Mouse (Mus musculus) midbrain, embryonic 13.5 days (tissue): ENCODE data around the gene Scpep1. TPM values are rescaled to one million over a fixed set of nuclear protein-coding genes. Genes with fewer than 3 reads are reported as not detected.
"Not testable (repeated sequence)": the region's sequence is repeated elsewhere in the genome, so short reads cannot be mapped to it uniquely, and the experiment has no call there.

ENCODE experiments used
- ATAC-seq: fragments of 200-750 bp; cut with Nextera tagmentation; 2 replicates; pipeline ENCODE4 v1.8.0; 2017; ENCODE audit warnings: mild to moderate bottlenecking, moderate TSS enrichment, moderate library complexity
- H3K27ac ChIP-seq: fragments of 300-500 bp; sonication (generic); 2 replicates; pipeline ENCODE4 v1.5.1; 2015; ENCODE audit warnings: inconsistent platforms, mild to moderate bottlenecking, moderate library complexity
- H3K27me3 ChIP-seq: fragments of 300-500 bp; sonication (generic); 2 replicates; pipeline ENCODE4 v1.6.1; 2015; ENCODE audit warnings: mild to moderate bottlenecking, inconsistent platforms
- H3K36me3 ChIP-seq: fragments of 300-500 bp; sonication (generic); 2 replicates; pipeline ENCODE4 v1.6.1; 2015; ENCODE audit warnings: mild to moderate bottlenecking, inconsistent platforms
- H3K4me1 ChIP-seq: fragments of 300-500 bp; sonication (generic); replicated peaks from 2 replicates; pipeline ENCODE4 v1.6.1; 2015; ENCODE audit warnings: inconsistent platforms
- H3K4me2 ChIP-seq: fragments of 300-500 bp; sonication (generic); replicated peaks from 2 replicates; pipeline ENCODE4 v1.6.1; 2015; ENCODE audit warnings: moderate library complexity, mild to moderate bottlenecking, inconsistent platforms
- H3K4me3 ChIP-seq: fragments of 300-500 bp; sonication (generic); replicated peaks from 2 replicates; pipeline ENCODE4 v1.5.1; 2015; ENCODE audit warnings: mild to moderate bottlenecking, inconsistent platforms
- H3K9ac ChIP-seq: fragments of 300-500 bp; sonication (generic); replicated peaks from 2 replicates; pipeline ENCODE4 v1.6.1; 2015; ENCODE audit warnings: mild to moderate bottlenecking, inconsistent platforms
- H3K9me3 ChIP-seq: fragments of 300-500 bp; sonication (generic); 2 replicates; pipeline ENCODE4 v1.6.1; 2016; ENCODE audit warnings: mild to moderate bottlenecking, inconsistent platforms
- WGBS: fragments of 180-500 bp; shearing (Covaris S2); methylation state at CpG from one replicate; pipeline ENCODE4 v1.1.7; 2015; 5-methylcytosine and 5-hydroxymethylcytosine counted together
- polyA plus RNA-seq: library from polyadenylated mRNA; unstranded; fragments of >200 nt; fragmentation: Nextera tagmentation; extraction: Ambion mirVana; gene quantifications from 2 replicates; pipeline ENCODE4 v1.2.1, GENCODE M21; 2015

The Scpep1 gene
- polyA plus RNA-seq, 1 experiment from 2014 or later, result 27.8 TPM

GRCm38 (mm10) chr11:88890904-88891303 is 64.4 kb downstream of the Scpep1 start:
- not testable (repeated sequence) for H3K9ac ChIP-seq, H3K4me2 ChIP-seq, ATAC-seq, H3K36me3 ChIP-seq, H3K27me3 ChIP-seq, H3K4me3 ChIP-seq, H3K9me3 ChIP-seq, H3K27ac ChIP-seq, H3K4me1 ChIP-seq
- 94% methylated on average over 8 of the region's 11 CpGs for WGBS

GRCm38 (mm10) chr11:88888996-88889395 is 66.3 kb downstream of the Scpep1 start:
- no peak for ATAC-seq
- Histone ChIP-seq H3K27me3 (no peaks in the 10 kb centered on the region), H3K36me3 (no peaks in the 10 kb centered on the region), H3K4me2 (no peak overlapping the region), H3K9me3 (no peaks in the 10 kb centered on the region), H3K27ac (no peak overlapping the region), H3K4me1 (no peaks in the 10 kb centered on the region), H3K9ac (no peak overlapping the region), H3K4me3 (no peak overlapping the region)
- 84% methylated on average over 2 of the region's 2 CpGs for WGBS

GRCm38 (mm10) chr11:88884376-88885065 is 70.7 kb downstream of the Scpep1 start:
- no peak overlapping the region for H3K4me2 ChIP-seq
- 69% methylated on average over 8 of the region's 8 CpGs for WGBS
- 0 out of 2 replicates have a peak overlapping the region, but pooled peaks have one; percentile 5 for H3K9ac ChIP-seq
- H3K27ac ChIP-seq, result no peak overlapping the region
- no peaks in the 10 kb centered on the region for H3K36me3 ChIP-seq
- ATAC-seq, result no peak
- H3K9me3 ChIP-seq, result no peaks in the 10 kb centered on the region
- H3K27me3 ChIP-seq, result no peaks in the 10 kb centered on the region
- no peak overlapping the region for H3K4me3 ChIP-seq
- no peaks in the 10 kb centered on the region for H3K4me1 ChIP-seq

DNA sequence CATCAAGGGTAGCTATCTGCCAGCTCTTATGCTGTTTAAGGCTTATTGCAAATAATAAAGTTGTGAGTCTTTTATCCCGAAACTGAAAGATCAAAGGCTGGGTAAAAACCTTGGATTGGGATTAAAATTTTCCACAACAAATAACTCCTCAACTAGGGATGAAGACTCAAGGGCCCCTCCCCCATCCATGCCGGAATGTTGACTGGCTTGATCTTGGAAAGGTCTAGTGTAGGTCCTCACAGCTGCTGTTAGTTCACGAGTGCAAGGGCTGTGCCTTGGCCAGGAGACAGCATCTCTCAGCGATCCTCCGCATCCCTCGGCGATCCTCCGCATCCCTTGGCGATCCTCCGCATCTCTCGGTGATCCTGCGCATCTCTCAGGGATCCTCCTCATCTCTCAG is 77.3 kb downstream of the Scpep1 start:
- no peaks in the 10 kb centered on the region for H3K9me3 ChIP-seq
- H3K4me1 ChIP-seq, result peaks cover 8% of the 10 kb centered on the region
- H3K36me3 ChIP-seq, result no peaks in the 10 kb centered on the region
- peaks cover 4% of the 10 kb centered on the region; the same call in 1 of the 2 replicates for H3K27me3 ChIP-seq
- no peak overlapping the region for H3K9ac ChIP-seq
- H3K4me3 ChIP-seq, result no peak overlapping the region
- no peak overlapping the region for H3K4me2 ChIP-seq
- ATAC-seq, result no peak
- H3K27ac ChIP-seq, result no peak overlapping the region
- WGBS, result 93% methylated on average over 12 of the region's 12 CpGs

Other genes starting within 250 kb of the Scpep1 start
- 38.5 and 41.0 TPM in 2 replicates for gene Msi2, start 237.0 kb downstream of the Scpep1 start, polyA plus RNA-seq
- 25.3 and 27.7 TPM in 2 replicates for gene Akap1, start 90.9 kb downstream of the Scpep1 start, polyA plus RNA-seq
- gene Elobl, start 11.5 kb upstream of the Scpep1 start, polyA plus RNA-seq, result not detected in 2 replicates
- 28.1 and 29.3 TPM in 2 replicates for gene Coil, start 14.8 kb upstream of the Scpep1 start, polyA plus RNA-seq
- 3.4 and 3.5 TPM in 2 replicates for gene Trim25, start 43.9 kb upstream of the Scpep1 start, polyA plus RNA-seq
- gene Dgke, start 111.4 kb upstream of the Scpep1 start, polyA plus RNA-seq, result 12.6 and 13.1 TPM in 2 replicates
- not detected in 2 replicates for gene Gm525, start 118.4 kb upstream of the Scpep1 start, polyA plus RNA-seq